Mouse (Mus musculus) cerebellum, adult (tissue): ENCODE data around the gene Sac3d1.

Experiments used
- ATAC-seq: cut with Nextera tagmentation; 2 replicates; pipeline ENCODE4 v1.9.2; 2017; ENCODE audit warnings: mild to moderate bottlenecking, moderate library complexity, mixed read lengths; ENCODE audit not compliant: insufficient number of reproducible peaks, low FRiP score, low TSS enrichment

Sac3d1 gene

GRCm38 (mm10) chr19:6123330-6123729 is 4.9 kb upstream of the Sac3d1 start:
- ATAC-seq = no peak

- ATAC-seq = no peak
Observed at GRCm38 (mm10) chr19:6121761-6122160, 3.3 kb upstream of the Sac3d1 start.

DNA sequence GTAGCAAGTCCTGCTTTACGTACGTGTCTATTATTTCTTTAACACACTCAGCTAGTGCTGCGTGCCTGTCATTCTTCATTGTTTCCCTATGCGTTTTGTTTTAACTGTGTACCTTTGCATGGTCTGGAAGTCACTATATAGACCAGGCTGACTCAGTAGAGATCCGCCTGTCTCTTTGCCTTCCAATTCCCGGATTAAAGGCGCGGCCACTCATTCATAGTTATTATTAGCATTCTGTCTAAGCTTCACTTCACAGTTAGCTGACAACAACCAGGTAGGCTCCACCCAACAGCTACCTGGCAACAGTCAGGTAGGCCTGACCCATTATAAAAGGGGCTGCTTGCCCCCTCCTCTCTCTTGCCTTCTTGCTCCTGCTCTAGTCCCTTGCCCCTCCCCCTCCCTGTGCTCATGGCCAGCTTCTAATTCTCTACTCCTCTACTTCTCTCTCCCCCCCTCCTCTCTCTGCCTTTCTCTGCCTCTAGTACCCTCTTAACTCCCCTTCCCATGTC is 281 bp upstream of the Sac3d1 start:
- ATAC-seq = no peak

GRCm38 (mm10) chr19:6117346-6117985 is 984 bp downstream of the Sac3d1 start:
- ATAC-seq = no peak; the same call in 1 of the 2 replicates

GRCm38 (mm10) chr19:6116113-6116850 is 2.2 kb downstream of the Sac3d1 start:
- ATAC-seq = no peak

DNA sequence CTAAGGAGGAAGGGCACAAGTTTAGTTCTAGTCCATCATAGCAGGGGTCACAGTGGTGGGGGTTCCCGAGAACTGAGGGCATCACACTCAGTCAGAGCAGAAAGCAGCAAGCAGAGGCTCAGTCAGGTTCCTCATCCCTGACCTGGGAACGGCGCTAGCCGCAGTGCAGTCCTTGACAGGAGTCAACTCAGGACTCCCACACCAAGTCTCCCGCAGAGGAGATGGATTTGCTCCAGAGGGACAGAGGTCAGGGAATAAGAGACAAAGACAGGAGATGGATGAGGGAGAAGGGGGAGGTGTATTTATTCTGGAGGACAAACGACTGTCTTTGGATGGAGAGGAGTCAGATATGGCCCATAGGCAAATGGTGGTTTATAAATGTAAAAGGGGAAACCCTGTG is 5.3 kb downstream of the Sac3d1 start:
- ATAC-seq = no peak

DNA sequence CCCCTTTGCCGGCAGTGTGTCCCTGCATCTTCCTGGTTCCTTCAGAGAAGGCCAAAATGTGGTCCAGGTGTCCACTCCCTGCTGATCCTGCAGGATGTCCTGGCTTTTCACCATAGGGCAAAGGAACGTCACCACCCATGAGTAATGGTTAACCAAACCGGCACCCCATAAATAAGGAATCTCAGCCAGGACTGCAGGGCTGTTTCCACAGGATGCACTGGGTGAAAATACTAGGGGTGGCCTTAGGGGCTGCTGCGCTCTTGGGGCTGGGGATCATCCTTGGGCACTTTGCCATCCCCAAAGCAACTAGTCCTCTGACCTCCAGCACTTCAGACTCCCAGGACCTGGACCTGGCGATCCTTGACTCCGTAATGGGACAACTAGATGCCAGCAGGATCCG is 12.9 kb downstream of the Sac3d1 start, which contains the start of gene Naaladl1:
Gene Naaladl1, plus strand, starts transcription at position 197 of the 400 bp plus-strand sequence.
- ATAC-seq = no peak

- no peak for ATAC-seq
Observed at GRCm38 (mm10) chr19:6104476-6104875, 14.0 kb downstream of the Sac3d1 start.

DNA sequence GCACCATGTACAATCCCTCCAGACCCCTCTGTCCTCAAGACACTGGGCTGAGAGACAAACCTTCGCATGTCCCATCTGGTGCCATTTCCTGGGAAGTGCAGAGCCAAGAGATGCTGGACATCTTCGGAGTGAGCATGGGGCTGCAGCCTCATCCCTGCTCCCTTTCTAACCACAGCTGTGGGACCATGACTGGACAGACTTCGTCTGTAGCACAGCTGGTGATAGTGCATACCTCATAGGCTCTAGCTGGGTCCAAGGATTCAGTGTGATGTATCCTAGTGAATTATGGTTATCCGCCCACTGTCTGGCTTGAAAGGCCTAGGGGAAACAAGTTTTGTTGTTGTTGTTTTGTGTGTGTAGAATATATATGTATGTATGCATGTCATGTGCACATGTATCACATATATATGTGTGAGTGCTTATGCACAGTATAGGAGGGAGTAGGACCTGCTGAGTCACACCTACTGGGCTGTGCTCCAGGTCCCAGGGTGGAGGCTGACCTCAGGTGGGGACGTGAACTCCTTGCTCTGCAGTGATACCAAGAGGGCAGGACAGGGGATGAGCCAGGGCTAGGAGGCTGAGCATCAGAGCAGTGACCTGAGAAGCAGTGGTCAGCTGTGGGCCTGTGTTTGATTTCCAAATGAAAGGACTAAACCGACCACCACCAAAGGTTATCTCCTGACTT is 16.1 kb downstream of the Sac3d1 start:
- ATAC-seq = no peak

- no peak for ATAC-seq
Observed at GRCm38 (mm10) chr19:6101186-6101585, 17.3 kb downstream of the Sac3d1 start.

GRCm38 (mm10) chr19:6097847-6098246 is 20.6 kb downstream of the Sac3d1 start:
- no peak for ATAC-seq

DNA sequence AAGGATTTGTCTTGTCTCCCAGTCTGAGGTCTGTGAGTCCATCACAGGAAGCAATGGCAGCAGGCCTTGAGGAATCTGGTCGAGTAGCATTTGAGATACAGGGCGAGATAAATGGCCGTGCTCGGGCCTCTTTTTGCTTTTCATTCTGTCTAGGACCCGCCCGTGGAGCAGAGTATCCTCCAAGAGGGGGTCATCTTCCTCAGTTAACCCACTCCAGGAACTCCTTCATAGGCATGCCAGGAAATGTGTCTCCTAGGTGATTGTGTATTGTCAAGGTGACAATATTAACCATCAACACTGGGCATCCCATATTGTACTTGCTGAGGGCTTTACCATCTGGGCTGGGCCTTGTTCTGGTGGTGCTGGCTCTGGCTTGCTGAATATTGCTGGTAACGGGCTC is 24.3 kb downstream of the Sac3d1 start, which contains the start of gene AC131692.1:
Gene AC131692.1, plus strand, starts transcription at position 301 of the 400 bp plus-strand sequence.
- ATAC-seq = no peak

- no peak for ATAC-seq
Observed at GRCm38 (mm10) chr19:6088841-6089240, 29.6 kb downstream of the Sac3d1 start.

DNA sequence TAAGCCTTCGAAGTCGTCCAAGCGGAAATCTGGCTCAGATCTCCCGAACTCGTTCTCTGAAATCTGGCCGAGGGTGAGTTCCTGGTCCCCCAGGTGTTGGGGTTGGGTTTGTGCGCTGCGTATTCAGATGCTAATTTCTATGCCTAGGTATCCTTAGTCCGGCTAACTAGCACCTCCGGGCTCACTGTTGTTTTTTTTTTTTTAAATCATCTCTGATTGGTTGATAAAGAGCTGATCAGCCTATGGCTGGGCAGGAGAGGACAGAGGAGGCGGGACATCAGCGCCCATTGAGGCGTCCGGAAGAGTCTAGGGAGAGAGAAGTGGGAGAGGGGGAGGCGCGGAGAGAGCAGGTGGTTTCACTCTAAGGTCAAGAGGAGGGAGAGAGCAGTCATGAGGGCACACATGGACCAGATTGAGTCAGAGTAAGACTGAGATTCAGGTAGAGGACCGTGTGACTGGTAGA is 33.0 kb downstream of the Sac3d1 start:
- ATAC-seq = no peak

DNA sequence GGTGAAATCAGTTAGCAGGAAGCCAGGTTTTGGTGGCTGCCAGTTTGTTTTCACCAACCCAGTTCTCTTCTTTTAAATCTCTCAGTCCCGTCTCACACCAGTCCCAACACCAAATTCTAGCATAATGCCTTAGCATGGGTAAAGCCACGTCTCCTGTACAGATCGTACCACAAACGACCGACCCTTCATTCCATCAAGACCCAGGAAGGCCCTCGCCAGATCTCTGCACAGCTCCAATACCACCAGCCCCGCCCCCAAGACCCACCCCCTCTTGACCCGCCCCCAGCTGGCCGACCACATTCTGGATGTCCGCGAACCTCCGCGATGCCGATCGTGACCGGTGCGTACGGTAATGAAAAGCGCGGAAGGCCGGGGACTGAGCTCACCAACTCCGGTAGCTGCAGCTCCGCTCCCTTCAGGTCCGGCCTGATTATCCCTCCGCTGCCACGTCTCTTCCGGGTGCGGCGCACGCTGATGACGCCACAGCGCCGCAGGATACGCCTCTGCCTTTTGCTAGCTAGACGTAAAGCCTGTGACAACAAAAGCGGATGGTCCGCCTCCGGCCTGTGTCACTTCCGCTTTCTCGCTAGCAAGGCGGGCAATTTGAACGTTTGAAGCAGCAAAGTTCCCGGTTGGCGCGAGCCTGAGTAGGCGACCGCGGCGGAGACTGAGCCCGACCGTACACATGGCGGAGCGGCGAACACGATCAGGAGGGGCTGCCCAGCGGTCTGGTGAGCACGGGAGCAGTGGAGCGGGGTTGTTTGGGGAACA is 33.8 kb downstream of the Sac3d1 start, which contains the start of the genes Zfpl1 and Cdca5:
Gene Zfpl1, minus strand, starts transcription at position 479 of the 771 bp plus-strand sequence.
Gene Cdca5, plus strand, starts transcription at position 506 of the 771 bp plus-strand sequence.
- peak; percentile 76; the same call in 1 of the 2 replicates for ATAC-seq

- no peak for ATAC-seq
Observed at GRCm38 (mm10) chr19:6082156-6082555, 36.3 kb downstream of the Sac3d1 start, which contains the start of gene Gm28374. Gm28374 (minus strand) TSS chr19:6082256.

- ATAC-seq = no peak
Observed at GRCm38 (mm10) chr19:6079983-6080480, 38.4 kb downstream of the Sac3d1 start, which contains the start of gene Tmem262. Tmem262 (plus strand) TSS chr19:6080033.

- peak; percentile 79; the same call in 1 of the 2 replicates for ATAC-seq
Observed at GRCm38 (mm10) chr19:6076564-6077393, 41.7 kb downstream of the Sac3d1 start, which contains the start of gene Vps51. Vps51 (minus strand) TSS chr19:6077231.

GRCm38 (mm10) chr19:6073889-6074288 is 44.6 kb downstream of the Sac3d1 start:
- no peak for ATAC-seq
